Mouse (Mus musculus) liver, adult 2 months (tissue): ENCODE data around the gene Smg6. TPM values are rescaled to one million over a fixed set of nuclear protein-coding genes. Genes with fewer than 3 reads are reported as not detected.

Source experiments
- DNase-seq: peaks from one replicate; pipeline ENCODE4 v3.0.0-alpha.2; 2011; ENCODE audit warnings: low read depth, low spot score; ENCODE audit errors: extremely low read depth
- H3K27ac ChIP-seq: fragments of 200-500 bp; replicated peaks from 2 replicates; pipeline ENCODE4 v1.5.1; 2012; ENCODE audit warnings: low read depth, mild to moderate bottlenecking, control low read depth, inconsistent platforms, low read length; ENCODE audit not compliant: insufficient read depth
- H3K27me3 ChIP-seq: fragments of 200-500 bp; 2 replicates; pipeline ENCODE4 v1.6.1; 2012; ENCODE audit warnings: mild to moderate bottlenecking, moderate library complexity, low read length, inconsistent platforms; ENCODE audit not compliant: control insufficient read depth, insufficient read depth
- H3K36me3 ChIP-seq: fragments of 200-500 bp; 2 replicates; pipeline ENCODE4 v1.6.1; 2012; ENCODE audit warnings: low read length, inconsistent platforms; ENCODE audit not compliant: control insufficient read depth, insufficient read depth
- H3K4me1 ChIP-seq: fragments of 200-500 bp; 2 replicates; pipeline ENCODE4 v1.6.1; 2011; ENCODE audit warnings: low read length; ENCODE audit not compliant: control insufficient read depth, insufficient read depth
- H3K4me3 ChIP-seq: fragments of 200-500 bp; 2 replicates; pipeline ENCODE4 v1.5.1; 2011; ENCODE audit warnings: low read depth, mild to moderate bottlenecking, control low read depth, low read length, moderate library complexity; ENCODE audit not compliant: insufficient read depth
- H3K79me2 ChIP-seq: fragments of 200-500 bp; 2 replicates; pipeline ENCODE4 v1.6.1; 2012; ENCODE audit warnings: inconsistent platforms, mild to moderate bottlenecking, low read length, moderate library complexity; ENCODE audit not compliant: control insufficient read depth, insufficient read depth
- H3K9ac ChIP-seq: fragments of 200-500 bp; 2 replicates; pipeline ENCODE4 v1.6.1; 2012; ENCODE audit warnings: low read depth, mild to moderate bottlenecking, control low read depth, inconsistent platforms, low read length
- CTCF ChIP-seq: fragments of 200-500 bp; IDR thresholded peaks from 2 replicates; pipeline ENCODE4 v1.5.1; 2011; ENCODE audit warnings: low read depth, low read length, control low read depth
- POLR2A ChIP-seq: fragments of 200-500 bp; IDR thresholded peaks from 2 replicates; pipeline ENCODE4 v1.6.1; 2011; ENCODE audit warnings: low read length, control low read depth; ENCODE audit not compliant: insufficient read depth; ENCODE audit errors: extremely low read depth
- WGBS: fragments of 180-500 bp; shearing (Covaris S2); methylation state at CpG from one replicate; pipeline ENCODE4 v1.1.7; 2018; 5-methylcytosine and 5-hydroxymethylcytosine counted together
- polyA plus RNA-seq: library from polyadenylated mRNA; depleted of rRNA; stranded (reverse); fragments of >200 nt; gene quantifications from 2 replicates; pipeline ENCODE4 v1.2.3, GENCODE M21; 2012
- total RNA-seq: library from RNA; depleted of rRNA; stranded (reverse); fragments of >200 nt; gene quantifications from 2 replicates; pipeline ENCODE4 v1.2.3, GENCODE M21; 2014

Gene Smg6
- total and polyA plus RNA-seq, 2 experiments = 12.8 to 16.6 TPM

DNA sequence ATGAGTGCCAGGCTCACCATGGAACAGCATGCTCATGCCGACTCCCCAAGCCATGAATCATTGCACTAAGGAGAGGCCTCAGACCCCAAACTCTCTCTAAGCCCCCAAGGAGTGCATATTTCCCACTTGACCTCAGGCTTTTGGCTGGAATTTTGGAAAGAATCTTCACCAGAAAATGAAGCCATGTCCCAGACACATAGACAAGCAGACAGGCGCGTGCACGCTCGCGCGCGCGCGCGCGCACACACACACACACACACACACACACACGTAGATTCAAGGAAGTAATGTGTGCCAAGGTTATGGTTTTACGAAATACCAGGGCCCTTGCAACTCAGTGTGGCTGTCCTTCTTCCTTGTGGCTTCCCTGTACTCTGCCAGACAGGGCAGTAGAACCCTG, 232.8 kb downstream of the Smg6 start:
- peaks cover 4% of the 10 kb centered on the region; the same call in 1 of the 2 replicates for H3K36me3 ChIP-seq
- no peak overlapping the region for H3K9ac ChIP-seq
- H3K27me3 ChIP-seq = no peaks in the 10 kb centered on the region
- H3K4me1 ChIP-seq = peaks cover 3% of the 10 kb centered on the region; the same call in 1 of the 2 replicates
- TF ChIP-seq CTCF (no peak), POLR2A (no peak)
- H3K4me3 ChIP-seq = no peak overlapping the region
- 83% methylated on average over 14 of the region's 14 CpGs for WGBS
- DNase-seq = no peak
- H3K79me2 ChIP-seq = no peaks in the 10 kb centered on the region
- H3K27ac ChIP-seq = no peak overlapping the region

DNA sequence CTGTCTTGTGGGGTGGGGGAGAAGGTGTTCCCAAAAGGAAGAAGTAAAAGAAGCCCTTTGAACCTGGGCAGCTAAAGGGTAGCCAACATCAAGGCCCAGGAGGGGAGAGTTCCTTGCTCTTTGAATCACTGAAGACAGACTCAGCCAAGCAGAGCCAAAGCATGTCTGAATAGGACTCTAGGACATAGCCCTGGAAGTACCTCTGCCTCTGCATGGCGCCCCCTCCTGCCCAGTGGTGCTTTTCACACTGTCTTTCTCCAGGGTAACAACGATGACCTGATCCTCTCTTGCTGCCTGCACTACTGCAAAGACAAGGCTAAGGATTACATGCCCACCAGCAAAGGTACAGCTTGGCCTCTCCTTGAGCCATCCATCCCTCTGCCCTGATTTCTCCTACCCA, 233.9 kb downstream of the Smg6 start:
- WGBS = 57% methylated on average over 2 of the region's 2 CpGs
- H3K4me1 ChIP-seq = peaks cover 7% of the 10 kb centered on the region; the same call in 1 of the 2 replicates
- no peak overlapping the region for H3K4me3 ChIP-seq
- H3K9ac ChIP-seq = no peak overlapping the region
- H3K79me2 ChIP-seq = no peaks in the 10 kb centered on the region
- H3K36me3 ChIP-seq = peaks cover 4% of the 10 kb centered on the region; the same call in 1 of the 2 replicates
- TF ChIP-seq CTCF = peak; percentile 80
- no peak for TF ChIP-seq POLR2A
- H3K27ac ChIP-seq = no peak overlapping the region
- no peak for DNase-seq
- H3K27me3 ChIP-seq = no peaks in the 10 kb centered on the region

DNA sequence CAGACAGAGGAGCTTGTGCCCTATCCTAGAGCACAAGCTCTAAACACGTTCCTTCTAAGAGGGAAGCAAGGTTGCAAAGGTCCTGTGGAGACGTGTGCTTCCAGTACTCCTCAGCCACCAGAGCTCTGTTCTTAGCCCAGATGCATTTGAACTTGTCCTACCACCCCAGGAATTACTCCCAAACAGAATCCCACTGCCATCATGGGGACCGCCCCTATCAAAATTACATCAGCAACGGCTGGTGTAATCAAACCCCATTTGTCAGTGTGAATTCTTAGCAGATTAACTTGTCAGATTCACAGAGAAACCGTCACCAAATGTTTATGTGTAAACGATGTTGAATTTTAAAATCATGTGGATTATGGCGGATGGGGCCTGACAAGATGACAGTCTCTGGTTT, 235.3 kb downstream of the Smg6 start:
- DNase-seq = no peak
- no peak overlapping the region for H3K27ac ChIP-seq
- WGBS = 86% methylated on average over 7 of the region's 7 CpGs
- no peak overlapping the region for H3K4me3 ChIP-seq
- H3K36me3 ChIP-seq = peaks cover 4% of the 10 kb centered on the region; the same call in 1 of the 2 replicates
- TF ChIP-seq CTCF (no peak), POLR2A (no peak)
- no peak overlapping the region for H3K9ac ChIP-seq
- peaks cover 11% of the 10 kb centered on the region; the same call in 1 of the 2 replicates for H3K4me1 ChIP-seq
- no peaks in the 10 kb centered on the region for H3K79me2 ChIP-seq
- peaks cover 4% of the 10 kb centered on the region; the same call in 1 of the 2 replicates for H3K27me3 ChIP-seq

DNA sequence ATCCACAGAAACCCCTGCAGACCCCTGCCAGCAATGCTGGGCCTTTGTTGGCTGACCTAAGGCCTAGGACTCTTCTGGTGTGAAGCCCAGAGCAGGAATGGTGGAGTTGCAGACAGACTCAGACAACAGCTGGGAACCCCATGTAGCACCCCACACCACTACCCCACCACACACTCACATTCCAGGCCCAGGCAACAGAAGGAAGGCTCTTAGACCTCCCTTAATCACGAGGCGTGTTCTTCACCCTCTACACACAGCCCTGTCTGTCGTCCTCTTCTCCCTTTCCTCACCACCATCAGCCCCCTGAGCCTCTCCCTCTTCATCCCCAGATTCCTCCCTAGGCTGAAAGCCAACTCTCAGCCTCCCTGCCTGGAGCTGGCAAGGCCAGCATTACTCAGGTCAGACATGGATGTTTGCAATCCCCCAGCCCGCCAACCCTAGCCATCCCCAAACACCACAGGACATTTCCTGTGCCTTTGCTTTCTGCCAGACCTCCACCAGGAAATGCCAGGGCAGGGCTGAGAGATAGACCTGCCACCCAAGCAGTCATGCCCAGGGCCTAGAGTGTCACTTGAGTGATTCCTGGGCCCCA, 235.9 kb downstream of the Smg6 start:
- Histone ChIP-seq H3K27me3 (peaks cover 8% of the 10 kb centered on the region; the same call in 1 of the 2 replicates), H3K27ac (no peak overlapping the region), H3K4me1 (peaks cover 11% of the 10 kb centered on the region; the same call in 1 of the 2 replicates), H3K36me3 (peaks cover 4% of the 10 kb centered on the region; the same call in 1 of the 2 replicates), H3K4me3 (no peak overlapping the region), H3K9ac (no peak overlapping the region), H3K79me2 (no peaks in the 10 kb centered on the region)
- no peak for DNase-seq
- no peak for TF ChIP-seq POLR2A
- no peak for TF ChIP-seq CTCF
- WGBS = 77% methylated on average over 4 of the region's 4 CpGs

DNA sequence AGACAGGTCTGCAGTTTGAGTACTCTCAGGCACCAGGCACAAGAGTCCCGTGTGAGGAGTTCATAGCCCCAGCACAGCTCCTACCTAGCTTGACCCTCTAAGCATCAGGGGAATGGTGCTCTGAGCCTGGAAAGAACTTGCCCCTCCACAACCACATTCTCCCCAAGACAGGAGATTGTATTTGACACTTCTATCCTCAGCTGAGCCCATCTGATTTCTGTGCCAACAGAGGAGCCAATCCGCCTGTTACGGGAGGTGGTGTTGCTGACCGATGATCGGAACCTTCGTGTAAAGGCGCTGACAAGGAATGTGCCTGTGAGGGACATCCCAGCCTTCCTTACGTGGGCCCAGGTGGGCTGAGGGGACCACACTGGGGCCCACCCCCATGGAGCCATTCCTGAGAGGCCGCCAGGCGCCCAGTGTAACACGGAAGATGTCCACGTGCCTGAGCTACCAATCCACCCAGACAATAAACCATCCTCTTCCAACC, 237.0 kb downstream of the Smg6 start:
- no peak for DNase-seq
- Histone ChIP-seq H3K4me1 (peaks cover 11% of the 10 kb centered on the region; the same call in 1 of the 2 replicates), H3K27ac (no peak overlapping the region), H3K36me3 (peaks cover 4% of the 10 kb centered on the region; the same call in 1 of the 2 replicates), H3K9ac (no peak overlapping the region), H3K27me3 (peaks cover 11% of the 10 kb centered on the region; the same call in 1 of the 2 replicates), H3K4me3 (no peak overlapping the region), H3K79me2 (no peaks in the 10 kb centered on the region)
- TF ChIP-seq POLR2A (no peak), CTCF (no peak)
- WGBS = 90% methylated on average over 12 of the region's 12 CpGs

DNA sequence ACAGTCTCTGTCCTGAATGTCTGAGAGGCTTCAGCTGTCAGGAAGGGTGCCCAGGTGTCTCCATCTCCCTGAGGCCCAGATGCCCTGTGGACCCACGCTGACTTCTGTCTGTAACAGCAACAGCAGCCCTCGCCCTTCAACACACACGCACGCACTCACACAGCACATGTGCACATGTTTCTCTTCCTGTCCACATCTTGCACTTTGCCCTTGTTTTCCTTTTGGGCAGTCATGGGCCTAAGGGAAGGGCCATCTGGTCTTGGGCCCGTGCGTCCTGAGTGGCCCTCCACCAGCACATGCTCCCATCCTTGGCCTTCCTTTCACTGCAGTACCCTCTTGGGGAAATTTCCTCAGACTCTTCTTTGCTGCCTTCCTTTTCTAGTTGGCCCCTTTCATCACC, 237.8 kb downstream of the Smg6 start:
- Histone ChIP-seq H3K4me1 (peaks cover 11% of the 10 kb centered on the region; the same call in 1 of the 2 replicates), H3K4me3 (no peak overlapping the region), H3K79me2 (no peaks in the 10 kb centered on the region), H3K9ac (no peak overlapping the region), H3K27ac (no peak overlapping the region), H3K27me3 (peaks cover 11% of the 10 kb centered on the region; the same call in 1 of the 2 replicates), H3K36me3 (peaks cover 4% of the 10 kb centered on the region; the same call in 1 of the 2 replicates)
- WGBS = 59% methylated on average over 6 of the region's 6 CpGs
- no peak for TF ChIP-seq POLR2A
- TF ChIP-seq CTCF = no peak
- peak; percentile 37 for DNase-seq
